11 mouse cellular contexts compared by ENCODE assay signal in genomic region chr12:79878766-79879092, GRCm38 (mm10).
A peak's percentile ranks its signal among the peaks of the same experiment; 100 is the strongest.
DNase-seq lines count a peak whose midpoint lies in the region; ATAC-seq and TF ChIP-seq lines count a peak whose summit lies in the region.
"Had no signal": no experiment of that assay in that cellular context is flagged by ENCODE, and none has a peak within 500 bp of the region (broad histone marks: within the 10 kb centered on the region; RNA-seq: fewer than 3 reads in every experiment).

No protein-coding gene starts in this region.

- peaks cover 35% of the 10 kb centered on the region for H3K4me1 ChIP-seq in heart, embryonic 10.5 days
- peaks cover 30% of the 10 kb centered on the region for H3K4me1 ChIP-seq in lung, embryonic 14.5 days (ENCODE audit: insufficient read depth)
- peaks cover 39% of the 10 kb centered on the region for H3K4me1 ChIP-seq in embryonic facial prominence, embryonic 13.5 days
- H3K4me1 ChIP-seq in limb, embryonic 12.5 days (replicated peaks) = peaks cover 43% of the 10 kb centered on the region
- H3K4me1 ChIP-seq: liver, embryonic 13.5 days had no signal

- no peak for TF ChIP-seq CTCF in lung, embryonic 14.5 days (IDR thresholded peaks at IDR 0.05; ENCODE audit: low read depth)

- no peak overlapping the region for H3K4me3 ChIP-seq in heart, embryonic 10.5 days
- no peak overlapping the region for H3K4me3 ChIP-seq in lung, embryonic 14.5 days (ENCODE audit: low read depth, low read length)
- H3K4me3 ChIP-seq in embryonic facial prominence, embryonic 13.5 days = no peak overlapping the region
- no peak overlapping the region for H3K4me3 ChIP-seq in limb, embryonic 12.5 days (replicated peaks)
- H3K4me3 ChIP-seq: liver, embryonic 13.5 days had no signal

- 0 out of 2 replicates have a peak, but pooled peaks cover 3% of the 10 kb centered on the region for H3K36me3 ChIP-seq in heart, embryonic 10.5 days
- H3K36me3 ChIP-seq in lung, embryonic 14.5 days (ENCODE audit: insufficient read depth) = no peaks in the 10 kb centered on the region
- no peaks in the 10 kb centered on the region for H3K36me3 ChIP-seq in embryonic facial prominence, embryonic 13.5 days
- no peaks in the 10 kb centered on the region for H3K36me3 ChIP-seq in limb, embryonic 12.5 days
- H3K36me3 ChIP-seq: liver, embryonic 13.5 days had no signal

- DNase-seq in heart, embryonic 10.5 days (ENCODE audit: low spot score) = peak; percentile 64
- no peak for DNase-seq in heart, adult 11 months
- no peak for DNase-seq in lung, embryonic 14.5 days
- no peak for DNase-seq in lung, postnatal 10 days
- no peak for DNase-seq in spleen, adult 18-20 months
- DNase-seq: B cell, adult 2 months; layer of hippocampus, adult 9-11 months; liver, embryonic 13.5 days had no signal

- H3K9ac ChIP-seq in lung, embryonic 14.5 days = no peak overlapping the region
- H3K9ac ChIP-seq in embryonic facial prominence, embryonic 13.5 days = no peak overlapping the region
- no peak overlapping the region for H3K9ac ChIP-seq in limb, embryonic 12.5 days (replicated peaks)
- H3K9ac ChIP-seq: liver, embryonic 13.5 days had no signal

- no peaks in the 10 kb centered on the region for H3K27me3 ChIP-seq in heart, embryonic 10.5 days (ENCODE audit: insufficient read depth, poor library complexity, severe bottlenecking)
- no peaks in the 10 kb centered on the region for H3K27me3 ChIP-seq in lung, embryonic 14.5 days (ENCODE audit: insufficient read depth, low read length)
- H3K27me3 ChIP-seq in embryonic facial prominence, embryonic 13.5 days = no peaks in the 10 kb centered on the region
- H3K27me3 ChIP-seq in limb, embryonic 12.5 days = no peaks in the 10 kb centered on the region
- H3K27me3 ChIP-seq: liver, embryonic 13.5 days had no signal

- no peak for ATAC-seq in lung, embryonic 14.5 days (ENCODE audit: insufficient read depth)
- no peak for ATAC-seq in embryonic facial prominence, embryonic 13.5 days (ENCODE audit: insufficient number of reproducible peaks, insufficient read depth, low FRiP score, low TSS enrichment, low read depth)
- ATAC-seq in limb, embryonic 12.5 days (ENCODE audit: insufficient number of reproducible peaks, insufficient read depth, low FRiP score, low TSS enrichment, low read depth) = no peak
- no peak for ATAC-seq in frontal cortex, adult (ENCODE audit: low TSS enrichment)

- H3K4me2 ChIP-seq in lung, embryonic 14.5 days = no peak overlapping the region
- H3K4me2 ChIP-seq in embryonic facial prominence, embryonic 13.5 days = no peak overlapping the region
- H3K4me2 ChIP-seq in limb, embryonic 12.5 days = no peak overlapping the region
- H3K4me2 ChIP-seq: liver, embryonic 13.5 days had no signal

- WGBS in heart, embryonic 10.5 days = 58% methylated on average over 5 of the region's 5 CpGs
- 52% methylated on average over 5 of the region's 5 CpGs for whole genome bisulfite sequencing in lung, embryonic 14.5 days
- WGBS in embryonic facial prominence, embryonic 13.5 days = 34% methylated on average over 5 of the region's 5 CpGs
- 12% methylated on average over 5 of the region's 5 CpGs for WGBS in limb, embryonic 12.5 days

- no peaks in the 10 kb centered on the region for H3K9me3 ChIP-seq in heart, embryonic 10.5 days
- no peaks in the 10 kb centered on the region for H3K9me3 ChIP-seq in lung, embryonic 14.5 days (ENCODE audit: low read depth, low read length)
- 0 out of 2 replicates have a peak, but pooled peaks cover 3% of the 10 kb centered on the region for H3K9me3 ChIP-seq in embryonic facial prominence, embryonic 13.5 days
- H3K9me3 ChIP-seq in limb, embryonic 12.5 days = peaks cover 7% of the 10 kb centered on the region; the same call in 1 of the 2 replicates
- H3K9me3 ChIP-seq: liver, embryonic 13.5 days had no signal

- H3K27ac ChIP-seq in heart, embryonic 10.5 days = peak overlapping the region; percentile 83; the same call in 1 of the 2 replicates
- peak overlapping the region; percentile 87; the same call in 1 of the 2 replicates for H3K27ac ChIP-seq in lung, embryonic 14.5 days (ENCODE audit: low read depth)
- peak overlapping the region; percentile 90; the same call in 1 of the 2 replicates for H3K27ac ChIP-seq in embryonic facial prominence, embryonic 13.5 days
- peak overlapping the region; percentile 92 for H3K27ac ChIP-seq in limb, embryonic 12.5 days
- H3K27ac ChIP-seq: liver, embryonic 13.5 days had no signal
